Mouse (Mus musculus): ENCODE data around the gene Adam23. TPM values are rescaled to one million over a fixed set of nuclear protein-coding genes. Genes with fewer than 3 reads are reported as not detected.

Gene Adam23
- polyA plus RNA-seq, 1 experiment: 3.4 TPM

DNA sequence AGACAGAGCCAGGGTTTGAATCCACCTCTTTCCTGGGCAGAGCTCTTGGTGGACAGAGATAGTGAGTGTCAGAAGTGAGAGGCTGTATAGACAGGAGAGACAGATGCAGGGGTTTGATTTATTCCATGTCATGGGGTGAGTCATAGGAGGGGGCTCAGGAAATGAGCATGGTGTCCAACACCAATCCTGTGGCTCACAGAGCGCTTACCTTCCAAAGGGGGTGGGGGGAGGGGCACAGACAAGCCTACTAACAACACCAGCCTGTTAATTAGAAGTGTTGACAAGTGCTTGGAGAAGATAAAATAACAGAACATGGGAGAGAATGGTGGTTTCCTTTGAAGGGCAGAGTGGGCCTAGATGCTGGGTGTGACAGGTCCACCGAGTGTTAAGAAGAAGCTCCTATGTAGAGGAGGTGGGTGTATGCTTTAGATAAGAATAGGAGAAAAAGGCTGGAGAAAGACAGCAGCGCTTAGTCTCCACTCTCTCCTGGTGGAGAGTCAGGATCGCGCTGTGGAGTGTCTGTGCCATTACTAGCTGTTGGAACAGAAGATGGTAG, 7.7 kb downstream of the Adam23 start:
- Histone ChIP-seq H3K4me3 (ENCODE audit: insufficient read depth, low read depth, low read length) (no peak overlapping the region), H3K4me1 (ENCODE audit: control insufficient read depth, insufficient read depth, insufficient read length, low read length) (no peaks in the 10 kb centered on the region), H3K27ac (replicated peaks; ENCODE audit: low read depth, low read length) (no peak overlapping the region)

GRCm38 (mm10) chr1:63457801-63458519, 12.3 kb downstream of the Adam23 start:
- Histone ChIP-seq H3K27ac (replicated peaks; ENCODE audit: low read depth, low read length) (no peak overlapping the region), H3K4me1 (ENCODE audit: control insufficient read depth, insufficient read depth, insufficient read length, low read length) (no peaks in the 10 kb centered on the region), H3K4me3 (ENCODE audit: insufficient read depth, low read depth, low read length) (no peak overlapping the region)

GRCm38 (mm10) chr1:63459151-63459550, 13.5 kb downstream of the Adam23 start:
- Histone ChIP-seq H3K27ac (replicated peaks; ENCODE audit: low read depth, low read length) (no peak overlapping the region), H3K4me1 (ENCODE audit: control insufficient read depth, insufficient read depth, insufficient read length, low read length) (no peaks in the 10 kb centered on the region)

GRCm38 (mm10) chr1:63459926-63460325, 14.2 kb downstream of the Adam23 start:
- no peak overlapping the region for H3K27ac ChIP-seq (replicated peaks; ENCODE audit: low read depth, low read length)
- no peaks in the 10 kb centered on the region for H3K4me1 ChIP-seq (ENCODE audit: control insufficient read depth, insufficient read depth, insufficient read length, low read length)
- H3K4me3 ChIP-seq (ENCODE audit: insufficient read depth, low read depth, low read length): no peak overlapping the region

More at GRCm38 (mm10) chr1:63459151-63459550, 13.5 kb downstream of the Adam23 start:
- no peak overlapping the region for H3K4me3 ChIP-seq (ENCODE audit: insufficient read depth, low read depth, low read length)

GRCm38 (mm10) chr1:63464441-63464840, 18.8 kb downstream of the Adam23 start:
- Histone ChIP-seq H3K4me3 (ENCODE audit: insufficient read depth, low read depth, low read length) (no peak overlapping the region), H3K4me1 (ENCODE audit: control insufficient read depth, insufficient read depth, insufficient read length, low read length) (no peaks in the 10 kb centered on the region), H3K27ac (replicated peaks; ENCODE audit: low read depth, low read length) (no peak overlapping the region)

DNA sequence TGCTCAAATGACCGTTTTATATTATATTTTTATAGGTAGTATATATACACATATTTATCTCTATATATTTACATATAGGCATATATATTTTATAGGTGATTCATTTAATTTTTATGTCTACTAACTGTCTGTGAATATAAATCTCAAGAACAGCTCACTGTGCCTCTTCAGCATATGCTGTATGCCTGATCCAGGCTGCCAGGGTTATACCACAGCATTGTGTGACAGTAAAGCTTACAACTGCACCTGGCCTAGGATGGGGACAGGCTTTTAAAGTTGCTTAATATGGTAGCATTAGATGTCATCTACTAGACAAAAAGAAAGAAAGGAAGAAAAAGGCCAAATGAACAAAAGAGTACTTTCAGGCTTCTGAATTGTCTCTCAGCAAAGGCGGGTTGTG, 27.6 kb downstream of the Adam23 start:
- no peaks in the 10 kb centered on the region for H3K4me1 ChIP-seq (ENCODE audit: control insufficient read depth, insufficient read depth, insufficient read length, low read length)
- no peak overlapping the region for H3K4me3 ChIP-seq (ENCODE audit: insufficient read depth, low read depth, low read length)
- no peak overlapping the region for H3K27ac ChIP-seq (replicated peaks; ENCODE audit: low read depth, low read length)

DNA sequence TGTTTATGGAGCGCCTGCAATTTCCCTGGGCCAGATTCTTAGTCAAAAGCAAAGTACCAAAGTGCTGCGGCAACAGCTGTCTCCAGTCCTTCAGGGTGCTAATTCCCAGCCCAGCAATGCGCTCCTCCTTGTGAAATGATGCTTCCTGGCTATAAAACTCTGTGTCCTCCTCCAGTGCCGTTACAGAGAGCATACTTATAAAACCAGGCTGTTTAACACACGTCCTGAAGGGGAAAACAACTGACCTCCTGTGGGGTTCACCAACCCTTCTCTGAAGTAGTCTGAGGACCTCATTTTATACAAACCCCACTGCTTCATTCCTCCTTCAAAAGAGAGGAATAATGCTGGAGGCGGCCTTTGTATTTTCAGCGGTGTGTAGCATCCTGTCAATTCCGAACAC, 28.0 kb downstream of the Adam23 start:
- H3K4me1 ChIP-seq (ENCODE audit: control insufficient read depth, insufficient read depth, insufficient read length, low read length): no peaks in the 10 kb centered on the region
- no peak overlapping the region for H3K27ac ChIP-seq (replicated peaks; ENCODE audit: low read depth, low read length)
- no peak overlapping the region for H3K4me3 ChIP-seq (ENCODE audit: insufficient read depth, low read depth, low read length)

DNA sequence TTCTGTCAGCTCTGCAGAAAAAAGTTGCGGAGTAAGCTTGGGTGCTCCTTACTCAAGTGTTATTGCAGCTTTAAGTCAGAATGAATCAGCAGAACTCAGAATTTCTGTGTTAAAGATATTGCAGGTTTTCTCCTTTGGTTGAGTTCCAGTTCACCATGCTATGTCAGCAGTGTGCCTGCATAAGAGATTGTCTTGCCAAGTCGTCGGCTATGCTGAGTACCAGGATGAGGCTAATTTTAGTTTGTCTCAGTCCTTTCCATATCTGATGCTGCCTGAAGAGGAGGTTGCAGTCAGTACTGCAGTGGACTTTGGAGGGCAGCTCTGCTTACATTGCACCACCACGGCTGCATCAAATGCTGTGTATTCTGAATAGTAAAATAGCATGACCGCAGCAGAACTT, 33.3 kb downstream of the Adam23 start:
- no peaks in the 10 kb centered on the region for H3K4me1 ChIP-seq (ENCODE audit: control insufficient read depth, insufficient read depth, insufficient read length, low read length)
- no peak overlapping the region for H3K4me3 ChIP-seq (ENCODE audit: insufficient read depth, low read depth, low read length)
- no peak overlapping the region for H3K27ac ChIP-seq (replicated peaks; ENCODE audit: low read depth, low read length)

GRCm38 (mm10) chr1:63484646-63485045, 39.0 kb downstream of the Adam23 start:
- Histone ChIP-seq H3K27ac (replicated peaks; ENCODE audit: low read depth, low read length) (no peak overlapping the region), H3K4me1 (ENCODE audit: control insufficient read depth, insufficient read depth, insufficient read length, low read length) (no peaks in the 10 kb centered on the region), H3K4me3 (ENCODE audit: insufficient read depth, low read depth, low read length) (no peak overlapping the region)

- Histone ChIP-seq H3K27ac (replicated peaks; ENCODE audit: low read depth, low read length) (no peak overlapping the region), H3K4me3 (ENCODE audit: insufficient read depth, low read depth, low read length) (no peak overlapping the region), H3K4me1 (ENCODE audit: control insufficient read depth, insufficient read depth, insufficient read length, low read length) (no peaks in the 10 kb centered on the region)
These were observed 41.0 kb downstream of the Adam23 start for GRCm38 (mm10) chr1:63486646-63487045.

DNA sequence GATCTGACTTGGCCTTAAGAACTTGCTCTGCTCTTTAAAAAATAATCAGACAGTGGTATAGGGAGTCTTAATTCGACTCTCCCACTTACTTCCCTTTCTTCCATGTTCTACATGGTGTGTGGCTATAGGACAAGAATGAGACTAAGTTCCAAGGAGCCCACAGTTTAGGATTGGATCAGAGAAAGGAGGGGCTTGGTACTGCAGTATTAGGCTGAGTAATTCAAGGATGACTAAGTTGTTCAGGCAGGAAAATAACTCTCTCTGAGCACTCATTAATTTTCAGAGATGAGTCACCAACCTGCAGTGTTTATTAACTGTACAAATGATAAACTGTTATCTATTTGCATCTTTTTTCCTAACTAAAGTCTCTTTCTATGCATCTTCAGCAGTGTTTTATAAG, 45.3 kb downstream of the Adam23 start:
- no peaks in the 10 kb centered on the region for H3K4me1 ChIP-seq (ENCODE audit: control insufficient read depth, insufficient read depth, insufficient read length, low read length)
- no peak overlapping the region for H3K4me3 ChIP-seq (ENCODE audit: insufficient read depth, low read depth, low read length)
- H3K27ac ChIP-seq (replicated peaks; ENCODE audit: low read depth, low read length): no peak overlapping the region

DNA sequence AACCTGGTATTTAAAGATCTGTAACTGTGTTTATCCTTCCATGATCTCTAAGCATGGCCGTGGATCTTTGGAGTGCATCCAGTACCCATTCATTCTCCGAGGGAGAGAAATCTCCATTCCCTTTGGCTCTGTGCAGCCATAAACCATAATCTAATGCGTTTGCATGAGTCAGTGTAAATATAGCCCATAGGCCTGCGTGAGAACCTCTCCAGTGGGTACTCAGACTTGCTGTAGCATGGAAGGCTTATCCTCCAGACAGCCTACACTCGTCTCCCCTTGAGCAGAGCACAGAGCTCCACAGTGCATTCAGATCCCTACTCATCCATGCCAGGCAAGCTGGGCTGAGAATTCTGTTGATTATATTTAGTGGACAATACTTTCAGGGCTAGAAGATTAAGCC, 47.6 kb downstream of the Adam23 start:
- Histone ChIP-seq H3K4me3 (ENCODE audit: insufficient read depth, low read depth, low read length) (no peak overlapping the region), H3K4me1 (ENCODE audit: control insufficient read depth, insufficient read depth, insufficient read length, low read length) (no peaks in the 10 kb centered on the region), H3K27ac (replicated peaks; ENCODE audit: low read depth, low read length) (no peak overlapping the region)

- H3K27ac ChIP-seq (replicated peaks; ENCODE audit: low read depth, low read length): peak overlapping the region; percentile 21
- H3K4me3 ChIP-seq (ENCODE audit: insufficient read depth, low read depth, low read length): no peak overlapping the region
- peaks cover 6% of the 10 kb centered on the region; the same call in 1 of the 2 replicates for H3K4me1 ChIP-seq (ENCODE audit: control insufficient read depth, insufficient read depth, insufficient read length, low read length)
These were observed 61.7 kb downstream of the Adam23 start for GRCm38 (mm10) chr1:63507386-63507785.

GRCm38 (mm10) chr1:63508801-63509200, 63.1 kb downstream of the Adam23 start:
- Histone ChIP-seq H3K27ac (replicated peaks; ENCODE audit: low read depth, low read length) (no peak overlapping the region), H3K4me1 (ENCODE audit: control insufficient read depth, insufficient read depth, insufficient read length, low read length) (peaks cover 6% of the 10 kb centered on the region; the same call in 1 of the 2 replicates), H3K4me3 (ENCODE audit: insufficient read depth, low read depth, low read length) (no peak overlapping the region)

DNA sequence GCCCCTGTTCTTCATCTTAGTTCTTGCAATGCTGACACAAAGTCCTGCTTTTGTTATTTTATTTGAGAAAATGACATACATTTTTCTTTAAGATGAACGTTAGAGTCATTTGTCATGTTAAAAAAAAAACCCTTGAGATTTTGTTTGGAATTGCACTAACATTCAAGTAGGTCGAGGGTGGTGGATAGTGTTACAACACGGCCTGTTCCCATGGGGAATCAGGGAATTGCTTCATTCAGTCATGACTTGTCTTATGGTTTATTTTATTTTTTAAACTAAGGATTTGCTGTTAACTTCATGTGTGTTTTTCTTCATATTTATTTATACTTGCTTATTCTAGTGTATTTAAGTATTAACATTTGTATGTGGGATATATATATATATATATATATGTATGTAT, 65.7 kb downstream of the Adam23 start:
- Histone ChIP-seq H3K4me1 (ENCODE audit: control insufficient read depth, insufficient read depth, insufficient read length, low read length) (peaks cover 6% of the 10 kb centered on the region; the same call in 1 of the 2 replicates), H3K27ac (replicated peaks; ENCODE audit: low read depth, low read length) (peak overlapping the region; percentile 63; the same call in 1 of the 2 replicates)

DNA sequence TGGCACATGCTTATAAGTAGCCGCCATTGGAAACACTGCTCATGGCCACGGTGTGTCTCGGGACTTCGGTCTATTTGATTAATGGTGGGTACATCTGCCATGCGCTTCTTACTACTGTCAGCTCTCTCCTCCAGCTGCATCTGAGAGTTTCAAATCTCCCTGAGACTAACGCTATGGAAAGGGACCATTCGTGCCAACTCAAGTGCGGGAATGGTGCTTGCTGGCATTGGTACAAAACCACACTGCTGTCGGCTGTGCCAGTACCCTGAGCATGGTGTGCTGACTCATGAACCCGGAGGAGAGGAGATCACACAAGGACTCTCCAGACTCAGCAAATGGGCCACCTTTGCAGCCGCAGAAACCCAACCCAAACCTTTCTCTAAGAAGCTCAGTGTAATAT, 72.1 kb downstream of the Adam23 start:
- Histone ChIP-seq H3K27ac (replicated peaks; ENCODE audit: low read depth, low read length) (no peak overlapping the region), H3K4me3 (ENCODE audit: insufficient read depth, low read depth, low read length) (no peak overlapping the region), H3K4me1 (ENCODE audit: control insufficient read depth, insufficient read depth, insufficient read length, low read length) (no peaks in the 10 kb centered on the region)

More for the DNA sequence above, 65.7 kb downstream of the Adam23 start:
- no peak overlapping the region for H3K4me3 ChIP-seq (ENCODE audit: insufficient read depth, low read depth, low read length)
